Mouse (Mus musculus) lung, adult 18-20 months (tissue): ENCODE data around the gene Bank1.
A peak's percentile ranks its signal among the peaks of the same experiment; 100 is the strongest.

Experiments used
- DNase-seq, 2 experiments: peaks; one replicate each; pipeline ENCODE4 v3.0.0; 2022; ENCODE audit warnings: mixed read lengths in 2 of 2

The Bank1 gene

GRCm38 (mm10) chr3:136251578-136251977 lies 74.3 kb downstream of the Bank1 start:
- DNase-seq = no peak

DNA sequence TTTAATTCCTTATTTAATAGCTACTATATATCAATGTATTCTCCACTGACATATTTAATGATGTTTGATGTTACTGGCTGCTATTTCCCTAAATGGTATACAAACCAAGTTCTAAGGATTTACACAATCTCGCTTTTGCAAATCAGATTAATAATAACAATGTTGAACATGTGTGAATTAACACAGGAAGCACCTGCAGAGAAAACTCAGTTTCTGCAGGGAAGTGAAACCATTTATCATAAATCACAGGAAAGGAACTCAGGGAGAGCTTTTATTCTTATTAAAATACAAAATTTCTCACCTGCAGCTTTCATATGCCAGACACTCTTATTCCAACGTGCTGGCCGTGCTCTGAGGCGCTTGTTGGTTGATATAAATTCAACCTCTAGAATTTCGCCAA lies 78.5 kb downstream of the Bank1 start:
- no peak for DNase-seq

DNA sequence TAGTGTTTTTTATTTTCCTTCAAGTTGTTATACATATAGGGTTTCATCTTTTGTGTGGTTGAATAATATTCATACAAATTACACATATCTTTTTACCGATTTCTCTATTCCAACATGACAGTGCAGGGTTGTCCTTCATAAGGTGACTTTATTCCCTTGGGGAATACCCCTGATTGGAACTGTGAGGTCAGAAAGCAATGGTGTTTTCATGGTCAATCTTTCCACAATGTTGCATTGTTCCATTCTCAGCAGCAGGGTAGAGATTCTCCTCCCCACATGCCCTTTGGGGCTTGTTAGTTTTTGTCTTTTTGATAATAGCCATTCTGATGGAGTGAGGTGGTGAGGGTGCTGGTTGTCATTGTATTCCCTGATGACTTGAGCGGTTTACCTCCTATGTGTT lies 80.9 kb downstream of the Bank1 start:
- no peak for DNase-seq

GRCm38 (mm10) chr3:136238790-136239189 lies 87.1 kb downstream of the Bank1 start:
- no peak for DNase-seq

GRCm38 (mm10) chr3:136233507-136233906 lies 92.4 kb downstream of the Bank1 start:
- DNase-seq = no peak

DNA sequence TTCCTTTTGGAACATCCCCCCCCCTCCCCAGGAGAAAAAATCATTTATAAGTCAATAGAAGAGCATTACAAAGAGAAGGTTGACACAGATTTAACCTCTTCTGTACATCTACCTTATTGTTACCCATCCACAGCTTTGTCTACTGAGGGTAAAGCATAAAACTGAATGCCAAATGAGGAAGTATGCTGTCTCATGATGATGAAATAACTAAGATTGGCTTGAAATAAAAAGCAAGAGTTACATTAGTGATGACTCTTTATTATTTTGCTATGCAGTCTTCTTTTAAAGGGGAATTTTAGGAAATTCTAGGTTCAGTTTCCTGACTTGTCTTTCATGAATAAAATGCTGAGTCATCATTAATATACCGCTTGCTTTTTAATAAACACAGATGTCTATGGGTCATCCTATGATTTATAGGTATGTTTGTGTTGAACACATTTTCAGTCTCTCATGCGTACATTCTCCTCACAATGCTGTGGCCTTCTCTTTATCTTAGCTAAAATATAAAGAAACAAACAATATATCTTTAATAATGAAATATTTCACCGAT lies 95.2 kb downstream of the Bank1 start:
- DNase-seq = no peak

- no peak for DNase-seq
These were observed 136.1 kb downstream of the Bank1 start for GRCm38 (mm10) chr3:136189661-136190228.

- DNase-seq = no peak
These were observed 139.2 kb downstream of the Bank1 start for GRCm38 (mm10) chr3:136186548-136187113.

- no peak for DNase-seq
These were observed 154.2 kb downstream of the Bank1 start for GRCm38 (mm10) chr3:136171631-136172030.

- DNase-seq = no peak
These were observed 157.8 kb downstream of the Bank1 start for GRCm38 (mm10) chr3:136168071-136168470.

- peak; percentile 7 to 8 for DNase-seq
These were observed 159.2 kb downstream of the Bank1 start for GRCm38 (mm10) chr3:136166671-136167070.

DNA sequence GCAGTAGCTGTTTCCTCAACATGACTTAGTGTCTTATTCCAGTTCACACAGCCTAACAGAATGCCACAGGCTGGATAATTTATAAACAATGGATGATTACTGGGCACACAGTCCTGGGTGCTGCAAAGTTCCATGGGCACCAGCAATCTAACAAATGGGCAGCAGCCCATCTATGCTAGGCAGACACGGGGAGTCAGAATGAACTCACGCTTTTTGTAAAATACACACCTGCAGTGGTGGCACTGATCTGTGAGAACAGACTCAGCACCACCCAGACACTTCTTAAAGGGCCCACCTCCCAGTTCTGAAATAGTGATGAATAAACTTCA lies 159.9 kb downstream of the Bank1 start:
- no peak for DNase-seq

GRCm38 (mm10) chr3:136165167-136166032 lies 160.5 kb downstream of the Bank1 start:
- DNase-seq = no peak

DNA sequence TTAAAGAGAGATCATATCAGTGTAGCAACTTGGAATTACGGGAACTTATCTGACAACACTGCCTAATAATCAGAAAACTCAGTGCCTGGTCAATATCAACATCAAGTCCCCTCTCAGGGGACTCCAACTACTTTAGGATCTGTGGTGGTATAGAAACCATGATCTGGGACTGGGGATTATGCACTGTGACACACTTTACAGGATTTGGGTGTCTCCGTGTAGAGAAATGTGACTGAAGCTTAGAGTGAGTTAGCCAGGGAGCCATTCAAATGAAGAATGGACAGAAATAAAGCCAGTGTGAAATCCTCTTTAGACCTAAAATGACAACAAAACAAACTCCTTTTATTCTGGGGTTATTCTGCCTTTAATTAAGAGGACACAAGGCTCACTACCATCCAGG lies 167.8 kb downstream of the Bank1 start:
- no peak for DNase-seq

DNA sequence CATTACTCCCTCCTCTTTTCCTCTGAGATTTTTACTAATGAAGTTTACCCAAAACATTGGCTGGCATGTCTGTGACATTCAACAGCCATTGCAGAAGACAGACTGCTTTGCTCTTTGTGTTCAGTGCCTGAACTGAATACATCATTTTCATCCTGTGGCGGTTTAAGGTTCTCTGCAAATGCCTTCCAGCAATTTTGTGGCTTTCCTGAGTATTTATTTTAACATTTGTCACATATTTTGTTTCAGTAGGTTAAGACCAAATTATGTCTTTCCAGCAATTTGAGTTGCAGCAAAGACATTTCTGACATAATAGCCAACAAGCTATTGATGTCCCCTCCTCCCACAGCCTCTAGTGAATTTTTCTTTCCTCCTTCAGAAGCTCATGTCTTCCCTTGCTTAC lies 170.3 kb downstream of the Bank1 start:
- no peak for DNase-seq

DNA sequence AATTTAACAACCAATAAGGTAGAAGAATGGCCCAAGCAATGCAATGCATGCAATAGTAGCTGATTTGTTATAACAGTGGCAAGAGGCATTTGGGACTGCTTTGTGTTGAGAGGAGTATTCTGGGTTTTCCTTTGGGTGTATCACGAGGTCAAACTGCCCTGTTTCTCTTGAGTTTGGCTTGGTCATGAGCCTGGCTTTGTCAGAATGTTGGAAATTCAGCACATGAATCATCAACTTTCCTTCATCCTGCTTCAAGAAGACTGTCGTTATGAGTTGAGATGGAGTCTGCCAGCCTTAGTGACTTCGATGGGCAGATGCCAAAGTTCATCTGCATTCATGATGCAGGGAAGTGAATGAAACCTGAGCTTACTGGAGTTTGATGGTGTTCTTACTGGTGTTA lies 175.0 kb downstream of the Bank1 start:
- DNase-seq = no peak

- no peak for DNase-seq
These were observed 178.7 kb downstream of the Bank1 start for GRCm38 (mm10) chr3:136147166-136147565.

DNA sequence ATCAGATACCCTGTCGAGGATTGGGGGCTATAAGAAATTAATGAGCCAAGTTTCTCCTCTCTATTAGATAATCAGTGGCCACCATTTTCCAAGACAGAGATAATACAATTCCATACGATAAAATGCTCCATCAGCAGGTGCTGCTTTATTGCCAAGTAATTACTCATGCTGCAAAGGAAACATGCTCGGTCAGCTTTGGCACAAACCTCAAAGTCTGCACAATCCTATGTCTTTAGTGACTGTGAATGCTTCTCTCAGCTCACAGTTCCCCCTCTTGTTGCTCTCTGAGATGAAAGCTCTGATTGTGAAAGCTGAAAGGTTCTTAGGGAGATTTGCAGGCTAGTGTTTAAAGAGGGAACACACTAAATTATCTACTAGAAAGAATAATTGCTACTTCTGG lies 193.9 kb downstream of the Bank1 start:
- no peak for DNase-seq

GRCm38 (mm10) chr3:136115478-136116215 lies 210.2 kb downstream of the Bank1 start:
- DNase-seq = no peak

GRCm38 (mm10) chr3:136109411-136110139 lies 216.3 kb downstream of the Bank1 start:
- no peak for DNase-seq

DNA sequence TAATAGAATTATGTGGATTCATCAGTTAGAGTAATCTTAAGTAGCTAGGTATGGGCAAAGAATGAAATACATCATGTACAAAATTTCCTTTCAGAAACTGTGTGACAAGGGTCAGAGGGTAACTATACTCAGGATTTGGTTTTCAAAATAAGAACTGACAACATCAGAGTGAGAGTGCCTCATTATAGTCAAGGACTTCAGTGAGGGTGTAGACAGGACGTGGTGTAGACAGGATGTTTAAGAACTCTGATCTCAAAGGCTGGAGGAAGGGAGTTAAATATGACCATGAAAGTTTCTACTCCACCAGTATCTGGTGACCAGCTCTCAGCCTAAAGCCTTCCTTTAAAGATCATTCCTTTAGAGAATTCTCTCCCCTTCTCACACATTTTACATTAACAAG lies 219.4 kb downstream of the Bank1 start:
- DNase-seq = no peak

DNA sequence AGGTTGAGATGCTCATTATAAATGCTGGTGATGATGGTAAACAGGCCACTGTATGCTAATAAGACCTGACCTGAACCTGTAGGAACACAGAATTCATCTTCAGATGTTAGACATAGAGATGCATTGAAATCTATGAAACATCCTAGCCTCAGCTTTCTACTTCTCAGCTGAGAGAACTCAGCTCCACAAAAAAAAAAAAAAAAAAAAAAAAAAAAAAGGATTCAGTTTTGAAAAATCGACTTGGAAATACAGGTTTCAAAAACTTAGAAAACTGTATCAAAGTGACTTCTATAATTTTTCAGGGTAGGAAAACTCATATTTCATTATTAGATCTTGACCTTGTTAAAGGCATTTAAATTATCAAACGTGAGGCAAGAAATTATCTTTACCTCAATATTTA lies 222.5 kb downstream of the Bank1 start:
- DNase-seq = no peak
